Mouse (Mus musculus): ENCODE measurements around the gene Slc15a5.

DNA sequence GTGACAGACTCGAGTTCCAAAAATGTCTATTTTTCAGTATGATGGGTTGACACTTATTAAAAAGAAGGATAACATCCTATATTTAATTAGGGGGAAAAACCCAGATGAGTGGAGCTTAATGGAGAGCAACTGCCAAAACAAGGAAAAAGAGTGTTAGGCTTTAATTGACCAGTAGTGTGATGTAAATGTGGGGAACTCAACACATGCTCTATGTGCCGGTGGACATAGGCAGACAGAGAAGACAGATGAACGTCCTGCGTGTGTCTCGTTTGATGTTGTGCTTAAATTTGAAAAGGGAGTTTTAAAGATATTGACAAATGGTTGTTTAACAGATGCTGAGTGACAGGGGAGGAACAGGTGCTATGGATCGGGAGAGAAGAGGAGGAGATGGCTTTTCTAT, 72.0 kb downstream of the Slc15a5 start:
- TF ChIP-seq POLR2A (IDR thresholded peaks at IDR 0.05; ENCODE audit: control insufficient read depth, extremely low read depth, insufficient read depth, low read length, poor library complexity) (no peak), CTCF (IDR thresholded peaks at IDR 0.05; ENCODE audit: borderline replicate concordance, control insufficient read depth, extremely low read depth, insufficient read depth, low read length, poor library complexity) (no peak)
